15 mouse cellular contexts compared by ENCODE assay signal in the genomic region with DNA sequence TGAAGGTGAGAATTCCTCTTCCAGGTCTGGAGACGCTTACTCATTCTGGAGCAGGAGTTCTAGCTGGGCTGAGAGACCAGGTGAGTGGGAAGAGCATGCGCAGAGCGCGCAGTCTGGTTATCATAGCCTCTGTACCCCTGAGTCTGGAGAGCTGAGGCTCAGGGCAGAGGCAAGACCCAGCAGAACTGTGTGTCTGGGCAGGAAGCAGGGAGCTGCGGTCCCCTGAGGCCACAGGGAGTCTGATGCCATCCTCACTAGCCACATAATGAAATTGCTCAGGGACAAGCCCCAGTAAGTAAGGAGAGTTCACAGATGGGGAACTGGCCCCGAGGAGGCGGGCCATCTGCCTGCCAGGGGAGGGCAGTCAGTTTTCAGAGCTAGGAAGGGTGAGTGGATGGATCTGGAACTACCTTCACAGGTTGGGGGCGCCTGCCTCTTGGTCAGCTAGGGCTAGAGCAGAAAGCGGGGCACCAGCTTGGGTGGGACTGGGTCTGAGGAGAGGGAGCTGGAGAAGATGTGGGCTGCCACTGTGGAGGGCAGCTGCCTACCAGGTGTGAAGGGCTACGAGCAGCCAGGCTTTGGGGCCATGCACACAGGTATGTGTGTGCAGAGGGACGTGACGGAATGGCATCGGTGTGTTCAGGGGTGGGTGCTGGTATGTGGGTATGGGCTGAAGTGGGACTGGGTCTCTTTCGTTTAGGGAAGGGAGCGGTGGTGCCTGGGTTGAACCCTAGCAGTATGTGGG. TPM values are rescaled to one million over a fixed set of nuclear protein-coding genes. Genes with fewer than 3 reads are reported as not detected.
DNase-seq lines count a peak whose midpoint lies in the region; ATAC-seq and TF ChIP-seq lines count a peak whose summit lies in the region.
"Had no signal": no experiment of that assay in that cellular context is flagged by ENCODE, and none has a peak within 500 bp of the region (broad histone marks: within the 10 kb centered on the region; RNA-seq: fewer than 3 reads in every experiment).

A gene (plus strand): TSS at position 51 of the 745 bp plus-strand sequence.

- no peaks in the 10 kb centered on the region for H3K79me2 ChIP-seq in CH12.LX (replicated peaks; ENCODE audit: control insufficient read depth, extremely low read depth, insufficient read depth, poor library complexity, severe bottlenecking)

- ATAC-seq in kidney, embryonic 16.5 days (ENCODE audit: low FRiP score, low TSS enrichment), result peak; percentile 75
- ATAC-seq in kidney, postnatal 0 days (replicated peaks; ENCODE audit: low FRiP score, low read depth), result peak; percentile 75
- peak; percentile 76 for ATAC-seq in megakaryocyte progenitor cell, adult 5-6 weeks (replicated peaks; ENCODE audit: poor library complexity)
- ATAC-seq: forebrain, embryonic 16.5 days; intestine, embryonic 16.5 days had no signal

- 58% methylated on average over 15 of the region's 15 CpGs for WGBS in kidney, embryonic 16.5 days
- WGBS in kidney, postnatal 0 days, result 56% methylated on average over 15 of the region's 15 CpGs

- dilution Hi-C loops in CH12.LX (cut with MboI; ENCODE audit: extremely low pct_ligation_motif_present, extremely low pct_unique_long_range_greater_than_20kb, low sequenced_read_pairs), result no loop called here

- peak within 1 kb of the TSS; percentile 26; the same call in 1 of the 2 replicates for H3K27ac ChIP-seq in kidney, embryonic 16.5 days (ENCODE audit: low read length)
- H3K27ac ChIP-seq in CH12.LX (ENCODE audit: insufficient read depth, low read depth), result no peak within 1 kb of the TSS
- H3K27ac ChIP-seq in kidney, postnatal 0 days, result peak within 1 kb of the TSS; percentile 52; the same call in 1 of the 2 replicates
- H3K27ac ChIP-seq: embryonic facial prominence, embryonic 15.5 days had no signal

- no peak for DNase-seq in kidney, adult 11 months
- peak; percentile 70 for DNase-seq in CH12.LX (ENCODE audit: extremely low read depth)
- no peak for DNase-seq in kidney, postnatal 0 days (ENCODE audit: low spot score)
- DNase-seq in gastrocnemius, adult 18-20 months (ENCODE audit: low spot score), result no peak
- no peak for DNase-seq in cerebellum, adult 18-20 months
- DNase-seq in heart, adult 18-20 months, result no peak
- DNase-seq: adrenal gland, postnatal 14 days; cerebellum, postnatal 10 days; gastrocnemius, postnatal 25 days had no signal

- no peak for TF ChIP-seq CTCF in CH12.LX (conservative IDR thresholded peaks at IDR 0.05 in 1 of 2, IDR thresholded peaks at IDR 0.05 in 1 of 2; ENCODE audit: low read depth in 2 of 2, low read length in 2 of 2)
- no peak for TF ChIP-seq CTCF in kidney, postnatal 0 days (IDR thresholded peaks at IDR 0.05; ENCODE audit: low read depth)

- TF ChIP-seq POLR2A in CH12.LX (IDR thresholded peaks at IDR 0.05; ENCODE audit: low read depth, low read length), result no peak

- no peaks in the 10 kb centered on the region for H3K36me3 ChIP-seq in kidney, embryonic 16.5 days (ENCODE audit: insufficient read depth, low read length)
- H3K36me3 ChIP-seq in CH12.LX (replicated peaks in 1 of 2; ENCODE audit: control insufficient read depth in 1 of 2, insufficient read depth in 1 of 2, low read length in 1 of 2), result peaks cover 0 to 12% of the 10 kb centered on the region in 2 experiments
- H3K36me3 ChIP-seq in kidney, postnatal 0 days (ENCODE audit: insufficient read depth, low read length), result no peaks in the 10 kb centered on the region
- H3K36me3 ChIP-seq: embryonic facial prominence, embryonic 15.5 days had no signal

- H3K4me2 ChIP-seq in kidney, embryonic 16.5 days (replicated peaks; ENCODE audit: low read depth, low read length), result peak within 1 kb of the TSS; percentile 17
- peak within 1 kb of the TSS; percentile 92 for H3K4me2 ChIP-seq in CH12.LX (ENCODE audit: insufficient read depth, low read depth, poor library complexity, severe bottlenecking)
- peak within 1 kb of the TSS; percentile 30 for H3K4me2 ChIP-seq in kidney, postnatal 0 days (ENCODE audit: low read length)
- H3K4me2 ChIP-seq: embryonic facial prominence, embryonic 15.5 days had no signal

- no peaks in the 10 kb centered on the region for H3K9me3 ChIP-seq in kidney, embryonic 16.5 days (ENCODE audit: low read length)
- no peaks in the 10 kb centered on the region for H3K9me3 ChIP-seq in CH12.LX (replicated peaks; ENCODE audit: low read length)
- H3K9me3 ChIP-seq in kidney, postnatal 0 days (replicated peaks; ENCODE audit: low read length), result no peaks in the 10 kb centered on the region
- H3K9me3 ChIP-seq: embryonic facial prominence, embryonic 15.5 days had no signal

- no peak within 1 kb of the TSS for H3K4me3 ChIP-seq in kidney, embryonic 16.5 days (ENCODE audit: low read length)
- H3K4me3 ChIP-seq in CH12.LX (replicated peaks in 1 of 3; ENCODE audit: low read depth in 2 of 3, low read length in 2 of 3, poor library complexity in 1 of 3), result peak within 1 kb of the TSS in 2 of 3 experiments; percentile 31 to 44
- H3K4me3 ChIP-seq in kidney, postnatal 0 days (replicated peaks; ENCODE audit: low read depth, low read length), result no peak within 1 kb of the TSS
- H3K4me3 ChIP-seq: embryonic facial prominence, embryonic 15.5 days had no signal

- 0 out of 2 replicates have a peak within 1 kb of the TSS, but pooled peaks have one; percentile 9 for H3K9ac ChIP-seq in kidney, embryonic 16.5 days (replicated peaks; ENCODE audit: low read length)
- no peak within 1 kb of the TSS for H3K9ac ChIP-seq in CH12.LX (ENCODE audit: insufficient read depth, low read depth)
- no peak within 1 kb of the TSS for H3K9ac ChIP-seq in kidney, postnatal 0 days (ENCODE audit: low read depth, low read length)
- H3K9ac ChIP-seq: embryonic facial prominence, embryonic 15.5 days had no signal

- peaks cover 13% of the 10 kb centered on the region for H3K4me1 ChIP-seq in kidney, embryonic 16.5 days (ENCODE audit: insufficient read depth, low read length)
- peaks cover 20 to 55% of the 10 kb centered on the region in 2 experiments for H3K4me1 ChIP-seq in CH12.LX (ENCODE audit: control insufficient read depth in 1 of 2, insufficient read depth in 2 of 2)
- H3K4me1 ChIP-seq in kidney, postnatal 0 days (replicated peaks; ENCODE audit: insufficient read depth, low read length), result peaks cover 15% of the 10 kb centered on the region; the same call in 1 of the 2 replicates
- H3K4me1 ChIP-seq: embryonic facial prominence, embryonic 15.5 days had no signal

- in situ Hi-C loops in CH12.LX (cut with MboI; ENCODE audit: low pct_ligation_motif_present, low pct_unique_long_range_greater_than_20kb, low sequenced_read_pairs), result no loop called here

- no peak for TF ChIP-seq EP300 in CH12.LX (IDR thresholded peaks at IDR 0.05; ENCODE audit: low read length)

- no peaks in the 10 kb centered on the region for H3K27me3 ChIP-seq in kidney, embryonic 16.5 days (ENCODE audit: insufficient read depth, low read length)
- H3K27me3 ChIP-seq in CH12.LX (replicated peaks), result no peaks in the 10 kb centered on the region
- no peaks in the 10 kb centered on the region for H3K27me3 ChIP-seq in kidney, postnatal 0 days (ENCODE audit: insufficient read depth, low read length)

- no peak for TF ChIP-seq RAD21 in CH12.LX (IDR thresholded peaks at IDR 0.05; ENCODE audit: low read depth, low read length)

TF ChIP-seq in CH12.LX, 34 proteins besides CTCF, POLR2A, EP300 and RAD21:
- TF ChIP-seq NRF1 (IDR thresholded peaks at IDR 0.05; ENCODE audit: low read depth, low read length) (peak; percentile 75), E2F4 (IDR thresholded peaks at IDR 0.05; ENCODE audit: insufficient replicate concordance, low read depth, low read length) (no peak)

RNA-seq across cellular contexts. Expression of the gene that starts here (rescaled TPM):
- polyA plus RNA-seq in kidney, embryonic 16.5 days (2015; fragmentation: Nextera tagmentation; extraction: Ambion mirVana), result 0.78 and 0.99 TPM in 2 replicates
- 0.50 and 0.55 TPM in 2 replicates for total RNA-seq in CH12.LX (2012; rRNA removed)
- total RNA-seq in CH12.LX (2014; rRNA removed), result 2.5 and 3.7 TPM in 2 replicates
- 2.5 and 2.8 TPM in 2 replicates for polyA plus RNA-seq in CH12.LX (2012; ENCODE audit: insufficient read length, low read depth)
- polyA plus RNA-seq in kidney, postnatal 0 days (2015; fragmentation: Nextera tagmentation; extraction: Ambion mirVana), result 4.1 and 5.5 TPM in 2 replicates
- 0.37 and 1.0 TPM in 2 replicates for total RNA-seq in megakaryocyte progenitor cell, adult 5-6 weeks (2015)
- 0.54 and 3.6 TPM in 2 replicates for total RNA-seq in megakaryocyte progenitor cell, adult 5-6 weeks (2017)
- total RNA-seq in gastrocnemius, adult 18-20 months (2021), result under 1 TPM in 1 of 2 experiments, not detected in 1; 0.26 TPM
- total RNA-seq in heart, adult 18-20 months (2021), result not detected
- polyA plus RNA-seq: embryonic facial prominence, embryonic 15.5 days; neural tube, embryonic 14.5 days had no signal

Comparison
In these comparisons a context has a peak if more than half of its experiments do, and no peak if none do; other contexts are left out.
1. Peak in ATAC-seq, H3K27ac ChIP-seq, H3K9ac ChIP-seq and H3K4me2 ChIP-seq in kidney, embryonic 16.5 days; RNA of the gene not detected or under 1 TPM.
2. H3K4me2 ChIP-seq: peak in every context shown above with its lines; median percentile 92 in CH12.LX; 30 in kidney, postnatal 0 days; 17 in kidney, embryonic 16.5 days.
3. H3K4me3 ChIP-seq: peak in CH12.LX (2 of 3); none in kidney, embryonic 16.5 days (single experiment) and kidney, postnatal 0 days (single experiment).
4. Peak in every context shown above with its lines, with median percentiles within 50 percentile points of each other: ATAC-seq.